Mouse (Mus musculus): ENCODE data around the gene Imp4. TPM values are rescaled to one million over a fixed set of nuclear protein-coding genes. Genes with fewer than 3 reads are reported as not detected.

The Imp4 gene
- total and polyA plus RNA-seq, 2 experiments from 2014 or later = 17.8 to 41.9 TPM

DNA sequence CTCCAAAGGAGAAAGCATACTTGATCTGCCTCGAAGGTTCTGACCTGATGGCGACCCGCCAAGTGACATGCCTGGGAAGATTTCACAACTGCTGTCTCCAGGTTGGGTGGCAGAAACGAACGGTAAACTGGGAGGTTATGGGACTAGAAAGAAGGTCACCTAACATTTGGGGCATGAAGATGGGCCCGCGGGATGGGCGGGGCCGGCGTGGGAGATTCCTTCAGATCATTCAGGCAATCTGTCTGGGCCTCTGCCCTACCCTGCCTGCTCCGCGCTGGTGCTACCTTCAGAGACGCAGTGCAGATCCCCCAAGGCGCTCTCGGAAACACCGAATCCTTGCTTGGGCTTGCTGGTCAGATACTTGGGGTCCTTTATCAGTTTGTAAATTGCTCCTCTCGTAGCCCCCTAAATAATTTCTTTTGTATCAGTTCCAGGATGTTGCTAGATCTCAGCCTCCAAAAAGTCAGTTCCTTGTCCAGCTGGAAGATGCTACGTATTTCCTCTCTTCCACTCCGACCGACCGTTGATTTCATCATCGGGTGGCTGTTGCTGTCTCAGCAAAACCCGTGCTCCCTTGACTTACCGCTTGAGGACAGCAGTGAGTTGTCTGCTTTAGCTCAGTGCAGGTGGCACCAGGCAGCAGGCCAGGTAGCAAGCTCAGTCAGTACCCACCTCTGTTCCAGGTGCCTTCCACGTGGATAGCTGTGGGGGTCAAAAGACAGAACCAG is 46.0 kb downstream of the Imp4 start:
- 7% methylated on average over 25 of the region's 25 CpGs for WGBS
- TF ChIP-seq CTCF (IDR thresholded peaks at IDR 0.05) = peak; percentile 92
- no peaks in the 10 kb centered on the region for H3K9me3 ChIP-seq (ENCODE audit: low read length)

DNA sequence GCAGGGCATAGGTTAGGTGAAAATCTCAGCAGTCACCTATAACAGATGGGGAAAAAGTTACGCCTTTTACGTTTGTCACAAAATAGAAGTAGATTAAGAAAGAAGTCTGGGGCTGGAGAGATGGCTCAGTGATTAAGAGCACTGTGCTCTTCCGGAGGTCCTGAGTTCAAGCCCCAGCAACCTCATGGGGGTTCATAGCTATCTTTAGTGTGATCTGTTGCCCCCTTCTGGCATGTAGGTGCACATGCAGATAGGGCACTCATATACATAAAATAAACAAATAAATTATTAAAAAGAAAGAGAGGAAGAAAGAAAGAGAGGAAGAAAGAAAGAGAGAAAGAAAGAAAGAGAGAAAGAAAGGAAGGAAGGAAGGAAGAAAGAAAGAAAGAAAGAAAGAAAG is 47.7 kb downstream of the Imp4 start:
- 0 out of 2 replicates have a peak, but pooled peaks cover 5% of the 10 kb centered on the region for H3K4me1 ChIP-seq (ENCODE audit: insufficient read depth, low read length)
- H3K4me3 ChIP-seq (ENCODE audit: low read depth, low read length) = no peak overlapping the region
- no peaks in the 10 kb centered on the region for H3K36me3 ChIP-seq (ENCODE audit: insufficient read depth, low read length)
- no peak overlapping the region for H3K27ac ChIP-seq (ENCODE audit: low read depth, low read length)
- DNase-seq (ENCODE audit: low spot score) (no peak), ATAC-seq (ENCODE audit: low FRiP score) (no peak)
- WGBS = 94% methylated on average over 3 of the region's 3 CpGs
- no peak overlapping the region for H3K4me2 ChIP-seq (ENCODE audit: low read depth, low read length, poor library complexity, severe bottlenecking)
- H3K27me3 ChIP-seq (ENCODE audit: insufficient read depth, low read length) = no peaks in the 10 kb centered on the region
- H3K9ac ChIP-seq (replicated peaks; ENCODE audit: low read length, poor library complexity, severe bottlenecking) = no peak overlapping the region
- no peaks in the 10 kb centered on the region for H3K9me3 ChIP-seq (ENCODE audit: low read length)
- no peak for TF ChIP-seq CTCF (IDR thresholded peaks at IDR 0.05)

More for the DNA sequence above, 46.0 kb downstream of the Imp4 start:
- DNase-seq (ENCODE audit: low spot score) (peak; percentile 80), ATAC-seq (ENCODE audit: low FRiP score) (peak; percentile 84)
- Histone ChIP-seq H3K27me3 (ENCODE audit: insufficient read depth, low read length) (no peaks in the 10 kb centered on the region), H3K4me2 (ENCODE audit: low read depth, low read length, poor library complexity, severe bottlenecking) (peak overlapping the region; percentile 61), H3K4me1 (ENCODE audit: insufficient read depth, low read length) (0 out of 2 replicates have a peak, but pooled peaks cover 5% of the 10 kb centered on the region), H3K27ac (ENCODE audit: low read depth, low read length) (no peak overlapping the region), H3K36me3 (ENCODE audit: insufficient read depth, low read length) (no peaks in the 10 kb centered on the region), H3K9ac (replicated peaks; ENCODE audit: low read length, poor library complexity, severe bottlenecking) (peak overlapping the region; percentile 48), H3K4me3 (ENCODE audit: low read depth, low read length) (peak overlapping the region; percentile 36)

DNA sequence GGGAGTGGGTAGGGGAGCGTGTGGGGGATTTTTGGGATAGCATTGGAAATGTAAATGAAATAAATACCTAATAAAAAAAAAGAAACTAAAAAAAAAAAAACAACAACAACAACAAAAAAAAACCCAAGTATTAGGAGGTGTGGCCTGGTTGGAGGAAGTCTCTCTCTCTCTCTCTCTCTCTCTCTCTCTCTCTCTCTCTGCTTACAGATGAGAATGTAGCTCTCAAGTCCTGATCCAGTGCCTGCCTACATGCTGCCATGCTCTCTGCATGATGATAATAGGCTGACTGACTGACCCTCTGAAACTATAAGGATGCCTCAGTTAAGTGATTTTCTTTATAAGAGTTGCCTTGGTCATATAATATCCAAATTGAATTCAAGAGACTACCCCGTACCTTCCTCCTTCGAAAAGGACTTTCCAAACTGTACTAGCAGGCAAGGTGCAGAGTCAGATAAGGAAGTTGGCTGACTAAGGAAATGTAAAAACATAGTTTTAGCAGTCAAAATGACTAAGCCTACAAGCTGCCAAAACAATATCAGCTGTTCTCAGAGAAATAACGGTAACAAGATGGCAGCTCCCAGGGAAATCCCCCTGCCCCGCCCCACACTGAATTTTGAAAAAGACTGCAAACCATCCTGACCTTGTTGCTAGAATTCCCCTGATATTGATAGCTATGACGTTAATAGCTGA is 50.3 kb downstream of the Imp4 start:
- no peaks in the 10 kb centered on the region for H3K27me3 ChIP-seq (ENCODE audit: insufficient read depth, low read length)
- no peak overlapping the region for H3K9ac ChIP-seq (replicated peaks; ENCODE audit: low read length, poor library complexity, severe bottlenecking)
- 0 out of 2 replicates have a peak, but pooled peaks cover 5% of the 10 kb centered on the region for H3K4me1 ChIP-seq (ENCODE audit: insufficient read depth, low read length)
- whole genome bisulfite sequencing = 94% methylated on average over 6 of the region's 6 CpGs
- H3K36me3 ChIP-seq (ENCODE audit: insufficient read depth, low read length) = no peaks in the 10 kb centered on the region
- DNase-seq (ENCODE audit: low spot score) = no peak
- H3K4me3 ChIP-seq (ENCODE audit: low read depth, low read length) = no peak overlapping the region
- H3K4me2 ChIP-seq (ENCODE audit: low read depth, low read length, poor library complexity, severe bottlenecking) = no peak overlapping the region
- no peak for TF ChIP-seq CTCF (IDR thresholded peaks at IDR 0.05)
- no peak overlapping the region for H3K27ac ChIP-seq (ENCODE audit: low read depth, low read length)
- no peak for ATAC-seq (ENCODE audit: low FRiP score)
- H3K9me3 ChIP-seq (ENCODE audit: low read length) = no peaks in the 10 kb centered on the region

DNA sequence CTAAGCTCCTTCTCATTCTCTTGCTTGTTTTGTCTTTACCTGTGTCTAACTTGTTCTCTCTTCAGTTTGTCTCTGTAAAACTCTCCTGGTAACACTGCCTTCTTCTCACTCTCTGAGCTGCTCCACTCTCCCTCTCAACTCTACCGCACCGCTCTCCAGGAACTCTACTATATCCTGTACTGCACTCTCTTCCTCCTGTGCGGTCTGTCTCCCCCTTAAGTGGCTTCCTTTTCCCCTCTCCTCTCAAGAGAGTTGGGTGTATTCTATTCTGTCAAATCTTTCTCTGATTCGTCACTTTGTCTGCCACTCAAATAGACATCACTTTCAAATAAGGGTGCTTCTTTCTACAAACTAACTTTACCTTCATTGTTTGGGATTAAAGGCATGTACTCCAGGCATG is 51.8 kb downstream of the Imp4 start:
- H3K4me1 ChIP-seq (ENCODE audit: insufficient read depth, low read length) = no peaks in the 10 kb centered on the region
- H3K9me3 ChIP-seq (ENCODE audit: low read length) = no peaks in the 10 kb centered on the region
- H3K9ac ChIP-seq (replicated peaks; ENCODE audit: low read length, poor library complexity, severe bottlenecking) = no peak overlapping the region
- 88% methylated on average over 4 of the region's 4 CpGs for WGBS
- H3K27me3 ChIP-seq (ENCODE audit: insufficient read depth, low read length) = no peaks in the 10 kb centered on the region
- TF ChIP-seq CTCF (IDR thresholded peaks at IDR 0.05) = no peak
- H3K4me3 ChIP-seq (ENCODE audit: low read depth, low read length) = no peak overlapping the region
- H3K27ac ChIP-seq (ENCODE audit: low read depth, low read length) = no peak overlapping the region
- no peaks in the 10 kb centered on the region for H3K36me3 ChIP-seq (ENCODE audit: insufficient read depth, low read length)
- H3K4me2 ChIP-seq (ENCODE audit: low read depth, low read length, poor library complexity, severe bottlenecking) = no peak overlapping the region
- no peak for DNase-seq (ENCODE audit: low spot score)
- no peak for ATAC-seq (ENCODE audit: low FRiP score)

Small RNA genes within 50 kb of the gene (microRNA-seq; reads per million reads assigned to microRNA genes)
- gene Mir5103 (ENCODE audit: borderline number of aligned reads) = 1.0 reads per million

Other genes starting within 250 kb of the Imp4 start
- gene Ccdc115, start 179 bp upstream of the Imp4 start, total RNA-seq (2014; rRNA removed) = 36.7 and 41.1 TPM in 2 replicates
- gene Ccdc115, start 179 bp upstream of the Imp4 start, polyA plus RNA-seq (2015; fragmentation: Nextera tagmentation; extraction: Ambion mirVana) = 57.5 and 58.9 TPM in 2 replicates
- gene Ptpn18, start 19.9 kb downstream of the Imp4 start, total RNA-seq (2014; rRNA removed) = 5.6 TPM in 1 of 2 replicates, not detected in the other
- gene Ptpn18, start 19.9 kb downstream of the Imp4 start, polyA plus RNA-seq (2015; fragmentation: Nextera tagmentation; extraction: Ambion mirVana) = 4.7 and 5.1 TPM in 2 replicates
- not detected in 2 replicates for gene Prss39, start 58.6 kb downstream of the Imp4 start, total RNA-seq (2014; rRNA removed)
- not detected in 2 replicates for gene Prss39, start 58.6 kb downstream of the Imp4 start, polyA plus RNA-seq (2015; fragmentation: Nextera tagmentation; extraction: Ambion mirVana)
- not detected in 2 replicates for gene Cfc1, start 95.8 kb downstream of the Imp4 start, total RNA-seq (2014; rRNA removed)
- gene Cfc1, start 95.8 kb downstream of the Imp4 start, polyA plus RNA-seq (2015; fragmentation: Nextera tagmentation; extraction: Ambion mirVana) = 0.44 and 1.2 TPM in 2 replicates
- gene Prss40, start 121.1 kb downstream of the Imp4 start, total RNA-seq (2014; rRNA removed) = not detected in 2 replicates
- gene Prss40, start 121.1 kb downstream of the Imp4 start, polyA plus RNA-seq (2015; fragmentation: Nextera tagmentation; extraction: Ambion mirVana) = 0.18 and 0.19 TPM in 2 replicates
- gene Amer3, start 139.8 kb downstream of the Imp4 start, total RNA-seq (2014; rRNA removed) = 62.3 and 67.5 TPM in 2 replicates
- gene Amer3, start 139.8 kb downstream of the Imp4 start, polyA plus RNA-seq (2015; fragmentation: Nextera tagmentation; extraction: Ambion mirVana) = 23.6 and 25.3 TPM in 2 replicates

Data from midbrain, postnatal 0 days (tissue).